Mouse (Mus musculus) erythroblast, adult 5-6 weeks (primary cell): ENCODE results near the gene Nav2. TPM values are rescaled to one million over a fixed set of nuclear protein-coding genes. Genes with fewer than 3 reads are reported as not detected.

Experiments
- ATAC-seq: replicated peaks from 2 replicates; pipeline ENCODE4 v1.8.0; 2016; ENCODE audit warnings: moderate number of reproducible peaks, mild to moderate bottlenecking, moderate TSS enrichment, inconsistent platforms; ENCODE audit not compliant: poor library complexity, low FRiP score, severe bottlenecking
- total RNA-seq, 2 experiments: library from RNA; stranded (forward) in 1 of 2; stranded (reverse) in 1 of 2; fragments of 150-400 nt in 1 of 2; fragments of 200-764, 138-1000 nt in 1 of 2; gene quantifications; 2 replicates each; pipeline versions ENCODE4 v1.2.3 to v1.2.4; 2015 to 2017; ENCODE audit warnings: low replicate concordance in 2 of 2

The Nav2 gene
- total RNA-seq, 2 experiments from 2014 or later, result 1.9 to 4.6 TPM

- no peak for ATAC-seq
These were observed 529.4 kb downstream of the Nav2 start for GRCm38 (mm10) chr7:49437901-49438300.

GRCm38 (mm10) chr7:49439136-49439535, 530.6 kb downstream of the Nav2 start:
- ATAC-seq, result no peak

- no peak for ATAC-seq
These were observed 531.9 kb downstream of the Nav2 start for GRCm38 (mm10) chr7:49440333-49440969.

- no peak for ATAC-seq
These were observed 533.7 kb downstream of the Nav2 start for GRCm38 (mm10) chr7:49442174-49442573.

GRCm38 (mm10) chr7:49448580-49448979, 540.1 kb downstream of the Nav2 start:
- ATAC-seq, result no peak

- ATAC-seq, result no peak
These were observed 542.0 kb downstream of the Nav2 start for GRCm38 (mm10) chr7:49450261-49451141.

- no peak for ATAC-seq
These were observed 542.7 kb downstream of the Nav2 start for GRCm38 (mm10) chr7:49451240-49451639.

- no peak for ATAC-seq
These were observed 543.8 kb downstream of the Nav2 start for GRCm38 (mm10) chr7:49452274-49452673.

- ATAC-seq, result no peak
These were observed 546.1 kb downstream of the Nav2 start for GRCm38 (mm10) chr7:49454601-49455000.

GRCm38 (mm10) chr7:49456148-49456547, 547.6 kb downstream of the Nav2 start:
- ATAC-seq, result no peak; the same call in 1 of the 2 replicates

GRCm38 (mm10) chr7:49457398-49457797, 548.9 kb downstream of the Nav2 start:
- ATAC-seq, result no peak

- no peak for ATAC-seq
These were observed 549.4 kb downstream of the Nav2 start for GRCm38 (mm10) chr7:49457890-49458289.

GRCm38 (mm10) chr7:49462328-49462811, 553.9 kb downstream of the Nav2 start:
- ATAC-seq, result no peak

GRCm38 (mm10) chr7:49467861-49468260, 559.3 kb downstream of the Nav2 start:
- ATAC-seq, result no peak

GRCm38 (mm10) chr7:49468492-49469205, 560.1 kb downstream of the Nav2 start:
- ATAC-seq, result no peak

GRCm38 (mm10) chr7:49471278-49471677, 562.8 kb downstream of the Nav2 start:
- ATAC-seq, result no peak

GRCm38 (mm10) chr7:49475282-49475681, 566.8 kb downstream of the Nav2 start:
- ATAC-seq, result no peak

- no peak for ATAC-seq
These were observed 567.6 kb downstream of the Nav2 start for GRCm38 (mm10) chr7:49476163-49476562.

GRCm38 (mm10) chr7:49476666-49477065, 568.1 kb downstream of the Nav2 start:
- no peak for ATAC-seq
